Mouse (Mus musculus): ENCODE results near the gene Hdgfl2. TPM values are rescaled to one million over a fixed set of nuclear protein-coding genes. Genes with fewer than 3 reads are reported as not detected.
"Not testable (repeated sequence)": the region's sequence is repeated elsewhere in the genome, so short reads cannot be mapped to it uniquely, and the experiment has no call there.

The Hdgfl2 gene
- polyA plus RNA-seq, 1 experiment from 2014 or later: 145 TPM

DNA sequence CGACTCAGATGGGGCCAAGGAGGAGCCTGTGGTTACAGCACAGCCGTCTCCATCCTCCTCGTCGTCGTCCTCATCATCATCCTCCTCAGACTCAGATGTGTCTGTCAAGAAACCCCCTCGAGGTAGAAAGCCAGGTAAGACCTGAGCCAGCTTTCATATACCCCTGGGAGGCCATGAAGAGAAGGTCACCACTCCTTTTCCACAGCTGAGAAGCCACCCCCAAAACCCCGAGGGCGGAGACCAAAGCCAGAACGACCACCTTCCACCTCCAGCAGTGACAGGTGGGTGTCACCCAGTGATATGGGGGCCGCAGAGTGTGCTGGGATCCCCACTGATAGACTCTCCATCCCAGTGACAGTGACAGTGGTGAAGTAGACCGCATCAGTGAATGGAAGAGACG lies 17.4 kb downstream of the Hdgfl2 start:
- Histone ChIP-seq H3K36me3 (peaks cover 62% of the 10 kb centered on the region), H3K9me3 (no peaks in the 10 kb centered on the region), H3K9ac (no peak overlapping the region), H3K4me3 (no peak overlapping the region), H3K4me1 (replicated peaks) (no peaks in the 10 kb centered on the region), H3K27me3 (no peaks in the 10 kb centered on the region), H3K27ac (replicated peaks) (no peak overlapping the region), H3K4me2 (no peak overlapping the region)
- 93% methylated on average over 12 of the region's 12 CpGs for WGBS
- ATAC-seq (ENCODE audit: low FRiP score, low read depth): no peak

- Histone ChIP-seq H3K9me3 (no peaks in the 10 kb centered on the region), H3K36me3 (peaks cover 70% of the 10 kb centered on the region), H3K4me3 (no peak overlapping the region), H3K4me1 (replicated peaks) (no peaks in the 10 kb centered on the region), H3K4me2 (no peak overlapping the region), H3K27me3 (no peaks in the 10 kb centered on the region), H3K27ac (replicated peaks) (no peak overlapping the region), H3K9ac (no peak overlapping the region)
- ATAC-seq (ENCODE audit: low FRiP score, low read depth): peak; percentile 46; the same call in 1 of the 2 replicates
- 91% methylated on average over 8 of the region's 8 CpGs for WGBS
These were observed 18.7 kb downstream of the Hdgfl2 start for GRCm38 (mm10) chr17:56098180-56098579.

DNA sequence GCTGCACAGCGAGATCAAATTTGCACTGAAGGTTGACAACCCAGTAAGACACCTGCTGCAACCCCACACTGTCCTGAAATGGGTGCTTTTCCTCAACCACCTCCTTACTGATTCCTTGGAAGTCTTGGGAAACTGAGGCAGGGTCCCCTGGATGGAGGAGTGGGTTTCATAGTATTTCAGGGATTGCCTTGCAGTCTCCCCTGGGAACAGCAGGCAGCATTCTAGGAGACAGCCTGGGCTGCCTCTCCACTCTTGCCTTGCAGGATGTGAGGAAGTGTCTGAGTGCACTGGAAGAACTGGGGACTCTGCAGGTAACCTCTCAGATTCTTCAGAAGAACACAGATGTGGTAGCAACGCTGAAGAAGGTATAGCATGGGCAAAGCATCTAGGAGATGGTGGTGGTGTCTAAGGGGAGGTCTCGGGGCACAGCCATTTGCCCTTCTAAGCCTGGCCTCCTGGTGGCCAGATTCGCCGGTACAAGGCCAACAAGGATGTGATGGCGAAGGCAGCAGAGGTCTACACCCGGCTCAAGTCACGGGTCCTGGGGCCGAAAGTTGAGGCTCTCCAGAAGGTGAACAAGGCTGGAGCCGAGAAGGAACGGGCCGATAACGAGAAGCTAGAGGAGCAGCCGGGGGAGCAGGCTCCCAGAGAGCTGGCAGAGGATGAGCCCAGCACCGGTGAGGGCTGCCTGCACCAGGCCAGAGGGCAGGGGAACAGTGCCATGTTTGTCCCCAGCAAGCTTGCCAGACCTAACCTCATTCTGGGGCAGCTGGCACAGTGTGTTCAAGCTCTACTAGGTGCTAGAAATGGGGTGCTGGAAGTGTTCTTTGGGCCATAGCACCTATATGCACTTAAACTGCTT lies 19.5 kb downstream of the Hdgfl2 start:
- Histone ChIP-seq H3K27ac (replicated peaks) (no peak overlapping the region), H3K27me3 (no peaks in the 10 kb centered on the region), H3K9ac (no peak overlapping the region), H3K4me2 (no peak overlapping the region), H3K36me3 (peaks cover 74% of the 10 kb centered on the region), H3K9me3 (no peaks in the 10 kb centered on the region), H3K4me1 (replicated peaks) (no peaks in the 10 kb centered on the region), H3K4me3 (no peak overlapping the region)
- no peak for ATAC-seq (ENCODE audit: low FRiP score, low read depth)
- 93% methylated on average over 15 of the region's 15 CpGs for WGBS

DNA sequence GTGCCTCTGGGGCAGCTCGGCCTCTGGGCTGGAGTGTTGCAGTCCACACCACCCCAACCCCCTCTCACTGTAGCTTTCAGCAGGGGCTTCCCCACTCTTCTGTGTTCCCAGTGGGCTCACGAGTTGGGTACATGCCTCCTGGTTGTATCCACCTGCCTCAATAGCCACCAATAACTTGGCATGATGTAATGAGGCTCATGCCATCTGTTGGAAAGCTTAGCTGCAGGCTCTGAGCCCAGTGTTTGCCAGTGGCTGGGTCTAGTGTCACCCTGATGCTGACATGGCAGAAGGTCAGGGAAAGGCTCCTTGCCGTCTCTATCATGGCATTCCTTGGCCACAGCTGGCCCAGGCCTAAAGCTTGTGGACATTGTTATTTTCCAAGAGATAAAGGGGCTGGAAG lies 21.4 kb downstream of the Hdgfl2 start:
- Histone ChIP-seq H3K4me1 (replicated peaks) (no peaks in the 10 kb centered on the region), H3K9ac (no peak overlapping the region), H3K27me3 (no peaks in the 10 kb centered on the region), H3K9me3 (no peaks in the 10 kb centered on the region), H3K4me3 (no peak overlapping the region), H3K36me3 (peaks cover 64% of the 10 kb centered on the region), H3K4me2 (no peak overlapping the region), H3K27ac (replicated peaks) (no peak overlapping the region)
- WGBS: 94% methylated on average over 3 of the region's 3 CpGs
- ATAC-seq (ENCODE audit: low FRiP score, low read depth): no peak

DNA sequence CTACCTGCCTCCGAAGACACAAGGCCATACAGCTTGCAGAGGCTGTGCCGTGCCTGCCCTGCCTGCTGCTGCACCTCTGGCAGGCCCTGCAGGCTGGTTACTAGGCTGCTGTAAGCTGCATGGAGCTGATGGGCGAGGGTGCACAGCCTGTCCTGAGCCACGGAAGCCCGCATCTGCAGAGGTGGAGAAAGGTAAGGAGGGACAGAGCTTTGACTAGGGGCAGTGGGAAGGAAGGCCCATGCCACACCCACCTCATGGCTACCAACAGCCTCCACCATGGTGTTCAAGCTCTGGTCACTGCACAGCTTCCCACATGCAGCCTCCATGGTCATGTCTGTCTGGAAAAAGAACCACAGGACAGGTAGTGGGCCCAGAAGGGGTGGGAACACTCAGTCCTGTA lies 22.7 kb downstream of the Hdgfl2 start:
- Histone ChIP-seq H3K4me2 (no peak overlapping the region), H3K27ac (replicated peaks) (no peak overlapping the region), H3K36me3 (peaks cover 50% of the 10 kb centered on the region), H3K9me3 (no peaks in the 10 kb centered on the region), H3K4me1 (replicated peaks) (no peaks in the 10 kb centered on the region), H3K9ac (no peak overlapping the region), H3K27me3 (no peaks in the 10 kb centered on the region), H3K4me3 (no peak overlapping the region)
- ATAC-seq (ENCODE audit: low FRiP score, low read depth): no peak
- WGBS: 97% methylated on average over 5 of the region's 5 CpGs

GRCm38 (mm10) chr17:56102927-56103326 lies 23.5 kb downstream of the Hdgfl2 start:
- Histone ChIP-seq H3K4me1 (replicated peaks) (no peaks in the 10 kb centered on the region), H3K36me3 (peaks cover 43% of the 10 kb centered on the region), H3K27me3 (no peaks in the 10 kb centered on the region), H3K4me3 (no peak overlapping the region), H3K9me3 (no peaks in the 10 kb centered on the region), H3K27ac (replicated peaks) (no peak overlapping the region), H3K9ac (no peak overlapping the region), H3K4me2 (no peak overlapping the region)
- 94% methylated on average over 9 of the region's 9 CpGs for WGBS
- no peak for ATAC-seq (ENCODE audit: low FRiP score, low read depth)

- Histone ChIP-seq H3K9me3 (no peaks in the 10 kb centered on the region), H3K36me3 (peaks cover 35% of the 10 kb centered on the region), H3K4me3 (no peak overlapping the region), H3K27ac (replicated peaks) (no peak overlapping the region), H3K4me1 (replicated peaks) (no peaks in the 10 kb centered on the region), H3K4me2 (no peak overlapping the region), H3K9ac (no peak overlapping the region), H3K27me3 (no peaks in the 10 kb centered on the region)
- ATAC-seq (ENCODE audit: low FRiP score, low read depth): no peak
- 94% methylated on average over 8 of the region's 8 CpGs for WGBS
These were observed 24.2 kb downstream of the Hdgfl2 start for GRCm38 (mm10) chr17:56103465-56104285.

- ATAC-seq (ENCODE audit: low FRiP score, low read depth); H3K4me2 ChIP-seq; H3K9me3 ChIP-seq; H3K27ac ChIP-seq (replicated peaks); H3K4me1 ChIP-seq (replicated peaks); H3K27me3 ChIP-seq; H3K9ac ChIP-seq; H3K4me3 ChIP-seq: not testable (repeated sequence)
- WGBS: 91% methylated on average over 3 of the region's 5 CpGs
- peaks cover 26% of the 10 kb centered on the region for H3K36me3 ChIP-seq
These were observed 25.4 kb downstream of the Hdgfl2 start for GRCm38 (mm10) chr17:56104821-56105220.

DNA sequence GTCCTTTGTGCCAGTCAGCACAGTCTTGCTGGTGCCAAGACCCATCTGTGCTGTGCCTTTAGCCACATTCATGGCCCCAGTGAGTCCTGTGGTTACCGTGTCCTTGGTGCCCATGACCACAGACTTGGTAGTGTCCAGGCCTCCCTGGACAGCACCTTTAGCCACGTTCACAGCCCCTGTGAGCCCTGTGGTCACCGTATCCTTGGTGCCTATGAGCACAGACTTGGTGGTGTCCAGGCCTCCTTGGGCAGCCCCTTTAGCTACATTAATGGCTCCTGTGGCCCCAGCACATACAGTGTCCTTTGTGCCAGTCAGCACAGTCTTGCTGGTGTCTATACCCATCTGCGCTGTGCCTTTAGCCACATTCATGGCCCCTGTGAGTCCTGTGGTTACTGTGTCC lies 27.0 kb downstream of the Hdgfl2 start:
- not testable (repeated sequence) for H3K27ac ChIP-seq (replicated peaks); H3K4me3 ChIP-seq; H3K4me2 ChIP-seq; H3K9ac ChIP-seq; H3K27me3 ChIP-seq; H3K4me1 ChIP-seq (replicated peaks); ATAC-seq (ENCODE audit: low FRiP score, low read depth); H3K9me3 ChIP-seq
- WGBS: 96% methylated on average over 4 of the region's 4 CpGs
- H3K36me3 ChIP-seq: peaks cover 12% of the 10 kb centered on the region; the same call in 1 of the 2 replicates

DNA sequence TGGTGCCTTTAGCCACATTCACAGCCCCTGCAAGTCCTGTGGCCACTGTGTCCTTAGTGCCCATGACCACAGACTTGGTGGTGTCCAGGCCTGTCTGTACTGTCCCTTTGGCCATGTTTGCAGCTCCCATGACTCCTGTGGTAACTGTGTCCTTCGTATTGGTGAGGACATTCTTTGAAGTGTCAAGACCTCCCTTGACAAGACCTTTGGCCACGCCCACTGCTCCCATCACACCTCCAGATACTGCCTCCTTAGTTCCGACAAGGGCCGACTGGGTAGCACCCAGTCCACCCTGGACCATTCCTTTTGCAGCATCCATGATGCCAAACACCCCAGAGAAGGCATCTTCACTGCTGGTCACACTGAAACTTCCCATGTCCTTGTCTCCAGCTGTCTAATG lies 27.5 kb downstream of the Hdgfl2 start:
- Histone ChIP-seq H3K4me2 (no peak overlapping the region), H3K9ac (no peak overlapping the region), H3K27me3 (no peaks in the 10 kb centered on the region), H3K27ac (replicated peaks) (no peak overlapping the region), H3K9me3 (no peaks in the 10 kb centered on the region), H3K4me3 (no peak overlapping the region), H3K36me3 (peaks cover 11% of the 10 kb centered on the region; the same call in 1 of the 2 replicates), H3K4me1 (replicated peaks) (no peaks in the 10 kb centered on the region)
- WGBS: 86% methylated on average over 4 of the region's 4 CpGs
- ATAC-seq (ENCODE audit: low FRiP score, low read depth): no peak

- Histone ChIP-seq H3K4me2 (no peak overlapping the region), H3K9ac (no peak overlapping the region), H3K36me3 (peaks cover 3% of the 10 kb centered on the region; the same call in 1 of the 2 replicates), H3K4me3 (no peak overlapping the region), H3K4me1 (replicated peaks) (no peaks in the 10 kb centered on the region), H3K27ac (replicated peaks) (no peak overlapping the region), H3K9me3 (no peaks in the 10 kb centered on the region), H3K27me3 (no peaks in the 10 kb centered on the region)
- ATAC-seq (ENCODE audit: low FRiP score, low read depth): no peak
- WGBS: 77% methylated on average over 2 of the region's 2 CpGs
These were observed 28.3 kb downstream of the Hdgfl2 start for GRCm38 (mm10) chr17:56107736-56108135.

DNA sequence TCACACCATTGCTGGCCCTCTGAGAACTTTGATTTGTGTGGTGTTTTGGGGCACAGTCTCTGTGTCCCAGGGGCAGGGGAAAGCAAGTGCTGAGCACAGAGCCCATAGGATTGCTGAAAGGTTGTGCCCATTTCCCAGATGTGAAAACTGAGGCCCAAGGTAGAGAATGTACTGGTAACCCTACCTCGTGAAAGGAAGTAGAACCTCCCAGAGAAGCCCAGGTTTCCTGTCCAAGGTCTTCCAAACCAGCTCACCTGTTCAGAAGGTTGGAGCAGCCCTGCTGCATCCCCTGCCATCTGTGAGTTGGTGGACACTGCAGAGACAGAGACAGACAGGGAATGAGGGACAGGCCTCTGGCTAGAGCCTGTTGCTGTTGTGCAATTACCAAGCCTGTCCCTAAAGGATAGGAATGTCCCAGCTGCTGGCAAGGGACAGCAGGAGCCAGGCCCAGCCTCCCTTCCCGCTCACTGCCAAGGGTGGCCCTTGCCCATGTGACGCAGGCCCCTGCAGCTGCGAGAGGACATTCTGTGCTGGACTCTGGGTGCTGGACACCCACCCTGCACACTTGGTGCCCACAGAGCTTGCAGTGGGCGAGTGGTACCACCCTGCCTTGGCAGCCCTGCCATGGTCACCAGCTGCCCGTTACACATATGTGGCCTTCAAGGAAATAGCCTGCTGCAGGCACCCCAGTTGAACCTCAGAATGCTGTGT lies 29.1 kb downstream of the Hdgfl2 start:
- Histone ChIP-seq H3K4me1 (replicated peaks) (no peaks in the 10 kb centered on the region), H3K4me2 (no peak overlapping the region), H3K9ac (no peak overlapping the region), H3K27me3 (no peaks in the 10 kb centered on the region), H3K36me3 (0 out of 2 replicates have a peak, but pooled peaks cover 2% of the 10 kb centered on the region), H3K4me3 (no peak overlapping the region), H3K27ac (replicated peaks) (no peak overlapping the region), H3K9me3 (no peaks in the 10 kb centered on the region)
- 84% methylated on average over 6 of the region's 6 CpGs for WGBS
- ATAC-seq (ENCODE audit: low FRiP score, low read depth): no peak

All from hindbrain, embryonic 15.5 days (tissue).